Mouse (Mus musculus): ENCODE results near the gene Cldnd1.

DNA sequence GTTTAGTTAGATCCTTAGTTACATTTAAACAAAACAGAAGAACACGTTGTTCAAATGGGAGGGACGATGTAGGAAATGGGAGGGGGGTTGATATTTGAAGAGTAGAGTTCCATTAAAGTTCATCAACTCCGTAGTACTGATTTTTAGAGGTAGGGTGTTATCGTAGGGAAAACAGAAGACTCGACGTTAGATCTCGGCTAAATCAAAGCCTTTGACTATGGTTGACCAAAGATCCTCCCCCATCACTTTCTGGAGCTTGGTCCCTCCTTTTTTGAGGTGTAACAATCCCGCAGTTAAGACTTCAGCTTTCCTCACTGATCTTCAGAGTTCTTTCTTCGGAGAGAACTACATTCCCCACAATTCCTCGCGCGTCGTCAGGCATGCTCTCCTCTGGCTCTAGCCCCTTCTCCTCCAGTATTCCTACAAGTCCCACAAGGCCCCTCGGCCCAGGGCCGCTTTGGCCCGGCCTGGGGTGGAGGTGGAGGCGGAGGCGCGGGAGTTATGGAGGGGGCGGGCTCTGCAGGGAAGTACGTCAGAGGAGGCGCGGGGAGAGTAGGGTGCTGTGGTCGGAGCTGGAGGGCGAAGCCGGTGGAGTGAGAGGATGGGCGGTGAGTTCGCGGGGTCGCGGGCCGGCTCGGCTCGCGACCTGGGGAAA lies at the start of gene Cldnd1:
- TF ChIP-seq CTCF (IDR thresholded peaks at IDR 0.05; ENCODE audit: borderline replicate concordance, control insufficient read depth, extremely low read depth, insufficient read depth, low read length, poor library complexity) (peak; percentile 57; the same call in 1 of the 2 replicates), POLR2A (IDR thresholded peaks at IDR 0.05; ENCODE audit: control insufficient read depth, extremely low read depth, insufficient read depth, low read length, poor library complexity) (no peak; the same call in none of the 2 replicates)

All from thymus, adult 2 months (tissue).